Mouse (Mus musculus) brown adipose tissue, adult 24 weeks (tissue): ENCODE measurements at regions not wholly inside any gene's neighbourhood (a gene's known extent, or its start where the extent isn't known, plus 50 kb on each side); places are given as distances from the start of the nearest gene placed in this dataset.

Source experiments
- H3K27ac ChIP-seq: fragments of 200-500 bp; replicated peaks from 2 replicates; pipeline ENCODE4 v1.5.1; 2012; ENCODE audit warnings: low read depth, mild to moderate bottlenecking, low read length
- H3K4me1 ChIP-seq: fragments of 200-500 bp; 2 replicates; pipeline ENCODE4 v1.6.1; 2012; ENCODE audit warnings: low read length, mixed read lengths; ENCODE audit not compliant: control insufficient read depth, insufficient read depth, insufficient read length
- H3K4me3 ChIP-seq: fragments of 200-500 bp; 2 replicates; pipeline ENCODE4 v1.5.1; 2012; ENCODE audit warnings: low read depth, mild to moderate bottlenecking, low read length, moderate library complexity; ENCODE audit not compliant: insufficient read depth

GRCm38 (mm10) chr15:62116184-62116583, 1193.4 kb upstream of the A1bg start:
- Histone ChIP-seq H3K4me1 (no peaks in the 10 kb centered on the region), H3K27ac (no peak overlapping the region), H3K4me3 (no peak overlapping the region)

- Histone ChIP-seq H3K4me1 (no peaks in the 10 kb centered on the region), H3K27ac (no peak overlapping the region), H3K4me3 (no peak overlapping the region)
Observed at GRCm38 (mm10) chr15:62114815-62115214, 1192.0 kb upstream of the A1bg start.

- no peak overlapping the region for H3K4me3 ChIP-seq
- H3K27ac ChIP-seq: no peak overlapping the region
- peaks cover 8% of the 10 kb centered on the region for H3K4me1 ChIP-seq
Observed at GRCm38 (mm10) chr15:62112151-62112550, 1189.3 kb upstream of the A1bg start.

GRCm38 (mm10) chr15:62107976-62108375, 1185.2 kb upstream of the A1bg start:
- H3K27ac ChIP-seq: 0 out of 2 replicates have a peak overlapping the region, but pooled peaks have one; percentile 17
- H3K4me3 ChIP-seq: no peak overlapping the region
- peaks cover 17% of the 10 kb centered on the region for H3K4me1 ChIP-seq

- Histone ChIP-seq H3K27ac (no peak overlapping the region), H3K4me1 (peaks cover 17% of the 10 kb centered on the region), H3K4me3 (no peak overlapping the region)
Observed at GRCm38 (mm10) chr15:62106518-62106975, 1183.7 kb upstream of the A1bg start.

- Histone ChIP-seq H3K27ac (no peak overlapping the region), H3K4me1 (peaks cover 17% of the 10 kb centered on the region), H3K4me3 (no peak overlapping the region)
Observed at GRCm38 (mm10) chr15:62105483-62105882, 1182.7 kb upstream of the A1bg start.

GRCm38 (mm10) chr15:62104653-62105052, 1181.8 kb upstream of the A1bg start:
- Histone ChIP-seq H3K4me1 (peaks cover 17% of the 10 kb centered on the region), H3K4me3 (no peak overlapping the region), H3K27ac (no peak overlapping the region)

- H3K4me1 ChIP-seq: peaks cover 9% of the 10 kb centered on the region
- no peak overlapping the region for H3K4me3 ChIP-seq
- no peak overlapping the region for H3K27ac ChIP-seq
Observed at GRCm38 (mm10) chr15:62099683-62100082, 1176.9 kb upstream of the A1bg start.

GRCm38 (mm10) chr15:62098791-62099660, 1176.2 kb upstream of the A1bg start:
- Histone ChIP-seq H3K27ac (no peak overlapping the region), H3K4me1 (peaks cover 8% of the 10 kb centered on the region), H3K4me3 (no peak overlapping the region)

GRCm38 (mm10) chr15:62096778-62097177, 1174.0 kb upstream of the A1bg start:
- peaks cover 8% of the 10 kb centered on the region for H3K4me1 ChIP-seq
- no peak overlapping the region for H3K4me3 ChIP-seq
- no peak overlapping the region for H3K27ac ChIP-seq

GRCm38 (mm10) chr15:62095198-62095597, 1172.4 kb upstream of the A1bg start:
- H3K4me1 ChIP-seq: peaks cover 8% of the 10 kb centered on the region
- no peak overlapping the region for H3K4me3 ChIP-seq
- no peak overlapping the region for H3K27ac ChIP-seq

GRCm38 (mm10) chr15:62093672-62094071, 1170.9 kb upstream of the A1bg start:
- Histone ChIP-seq H3K27ac (no peak overlapping the region), H3K4me3 (no peak overlapping the region), H3K4me1 (peaks cover 2% of the 10 kb centered on the region)

- H3K4me3 ChIP-seq: no peak overlapping the region
- no peaks in the 10 kb centered on the region for H3K4me1 ChIP-seq
- H3K27ac ChIP-seq: no peak overlapping the region
Observed at GRCm38 (mm10) chr15:62092671-62093185, 1169.9 kb upstream of the A1bg start.

- no peak overlapping the region for H3K4me3 ChIP-seq
- no peak overlapping the region for H3K27ac ChIP-seq
- H3K4me1 ChIP-seq: no peaks in the 10 kb centered on the region
Observed at GRCm38 (mm10) chr15:62091746-62092659, 1169.2 kb upstream of the A1bg start.

GRCm38 (mm10) chr15:62091144-62091543, 1168.3 kb upstream of the A1bg start:
- H3K4me1 ChIP-seq: no peaks in the 10 kb centered on the region
- no peak overlapping the region for H3K4me3 ChIP-seq
- no peak overlapping the region for H3K27ac ChIP-seq
